Mouse (Mus musculus): ENCODE measurements at regions not wholly inside any gene's neighbourhood (a gene's known extent, or its start where the extent isn't known, plus 50 kb on each side); places are given as distances from the start of the nearest gene placed in this dataset.
"Not testable (repeated sequence)": the region's sequence is repeated elsewhere in the genome, so short reads cannot be mapped to it uniquely, and the experiment has no call there.

GRCm38 (mm10) chr10:34667203-34667602 is 184.0 kb downstream of the Frk start:
- Histone ChIP-seq H3K4me1 (replicated peaks; ENCODE audit: insufficient read depth, low read length) (no peaks in the 10 kb centered on the region), H3K9me3 (replicated peaks; ENCODE audit: low read length) (no peaks in the 10 kb centered on the region), H3K27ac (no peak overlapping the region), H3K9ac (ENCODE audit: low read depth, low read length) (no peak overlapping the region), H3K36me3 (ENCODE audit: insufficient read depth, low read length) (no peaks in the 10 kb centered on the region), H3K4me3 (replicated peaks; ENCODE audit: low read depth, low read length) (no peak overlapping the region), H3K27me3 (ENCODE audit: insufficient read depth, low read length) (no peaks in the 10 kb centered on the region), H3K4me2 (ENCODE audit: low read length) (no peak overlapping the region)
- WGBS: 69% methylated on average over 2 of the region's 2 CpGs
- no peak for ATAC-seq (replicated peaks; ENCODE audit: low FRiP score, low read depth)
- no peak for TF ChIP-seq CTCF (IDR thresholded peaks at IDR 0.05; ENCODE audit: low read depth)
- no peak for DNase-seq (ENCODE audit: low spot score)

GRCm38 (mm10) chr10:34667735-34668439 is 184.7 kb downstream of the Frk start:
- Histone ChIP-seq H3K4me2 (ENCODE audit: low read length) (no peak overlapping the region), H3K27me3 (ENCODE audit: insufficient read depth, low read length) (no peaks in the 10 kb centered on the region), H3K4me3 (replicated peaks; ENCODE audit: low read depth, low read length) (no peak overlapping the region), H3K4me1 (replicated peaks; ENCODE audit: insufficient read depth, low read length) (no peaks in the 10 kb centered on the region), H3K9me3 (replicated peaks; ENCODE audit: low read length) (no peaks in the 10 kb centered on the region), H3K9ac (ENCODE audit: low read depth, low read length) (no peak overlapping the region), H3K27ac (no peak overlapping the region), H3K36me3 (ENCODE audit: insufficient read depth, low read length) (no peaks in the 10 kb centered on the region)
- 53% methylated on average over 5 of the region's 5 CpGs for WGBS
- DNase-seq (ENCODE audit: low spot score) (no peak), ATAC-seq (replicated peaks; ENCODE audit: low FRiP score, low read depth) (no peak)
- no peak for TF ChIP-seq CTCF (IDR thresholded peaks at IDR 0.05; ENCODE audit: low read depth)

GRCm38 (mm10) chr10:34671791-34672190 is 188.6 kb downstream of the Frk start:
- WGBS: 89% methylated on average over 2 of the region's 2 CpGs
- no peak overlapping the region for H3K4me2 ChIP-seq (ENCODE audit: low read length)
- H3K9me3 ChIP-seq (replicated peaks; ENCODE audit: low read length): no peaks in the 10 kb centered on the region
- no peak overlapping the region for H3K4me3 ChIP-seq (replicated peaks; ENCODE audit: low read depth, low read length)
- no peak overlapping the region for H3K9ac ChIP-seq (ENCODE audit: low read depth, low read length)
- no peaks in the 10 kb centered on the region for H3K4me1 ChIP-seq (replicated peaks; ENCODE audit: insufficient read depth, low read length)
- no peak for TF ChIP-seq CTCF (IDR thresholded peaks at IDR 0.05; ENCODE audit: low read depth)
- ATAC-seq (replicated peaks; ENCODE audit: low FRiP score, low read depth) (no peak), DNase-seq (ENCODE audit: low spot score) (no peak)
- H3K36me3 ChIP-seq (ENCODE audit: insufficient read depth, low read length): no peaks in the 10 kb centered on the region
- H3K27me3 ChIP-seq (ENCODE audit: insufficient read depth, low read length): no peaks in the 10 kb centered on the region
- no peak overlapping the region for H3K27ac ChIP-seq

- H3K4me1 ChIP-seq (replicated peaks; ENCODE audit: insufficient read depth, low read length); ATAC-seq (replicated peaks; ENCODE audit: low FRiP score, low read depth); H3K4me3 ChIP-seq (replicated peaks; ENCODE audit: low read depth, low read length); H3K9ac ChIP-seq (ENCODE audit: low read depth, low read length); H3K36me3 ChIP-seq (ENCODE audit: insufficient read depth, low read length); H3K9me3 ChIP-seq (replicated peaks; ENCODE audit: low read length); H3K27me3 ChIP-seq (ENCODE audit: insufficient read depth, low read length); H3K27ac ChIP-seq; DNase-seq (ENCODE audit: low spot score); H3K4me2 ChIP-seq (ENCODE audit: low read length): not testable (repeated sequence)
- 81% methylated on average over 9 of the region's 9 CpGs for whole genome bisulfite sequencing
Observed at GRCm38 (mm10) chr10:34699414-34699813, 216.2 kb downstream of the Frk start.

- no peak for TF ChIP-seq CTCF (IDR thresholded peaks at IDR 0.05; ENCODE audit: low read depth)
- WGBS: 84% methylated on average over 1 of the region's 1 CpGs
- Histone ChIP-seq H3K27ac (no peak overlapping the region), H3K9ac (ENCODE audit: low read depth, low read length) (no peak overlapping the region), H3K4me2 (ENCODE audit: low read length) (no peak overlapping the region), H3K27me3 (ENCODE audit: insufficient read depth, low read length) (no peaks in the 10 kb centered on the region), H3K4me1 (replicated peaks; ENCODE audit: insufficient read depth, low read length) (no peaks in the 10 kb centered on the region), H3K9me3 (replicated peaks; ENCODE audit: low read length) (no peaks in the 10 kb centered on the region), H3K36me3 (ENCODE audit: insufficient read depth, low read length) (no peaks in the 10 kb centered on the region), H3K4me3 (replicated peaks; ENCODE audit: low read depth, low read length) (no peak overlapping the region)
- ATAC-seq (replicated peaks; ENCODE audit: low FRiP score, low read depth) (no peak), DNase-seq (ENCODE audit: low spot score) (no peak)
Observed at GRCm38 (mm10) chr10:34701956-34702355, 218.8 kb downstream of the Frk start.

- WGBS: 93% methylated on average over 12 of the region's 12 CpGs
- no peak for TF ChIP-seq CTCF (IDR thresholded peaks at IDR 0.05; ENCODE audit: low read depth)
Observed at GRCm38 (mm10) chr10:34705416-34705815, 222.2 kb downstream of the Frk start.

GRCm38 (mm10) chr10:34731249-34731648 is 248.1 kb downstream of the Frk start:
- DNase-seq (ENCODE audit: low spot score): no peak
- WGBS: 55% methylated on average over 2 of the region's 2 CpGs
- H3K4me2 ChIP-seq (ENCODE audit: low read length): no peak overlapping the region
- H3K4me3 ChIP-seq (replicated peaks; ENCODE audit: low read depth, low read length): no peak overlapping the region
- H3K27ac ChIP-seq: no peak overlapping the region
- no peak overlapping the region for H3K9ac ChIP-seq (ENCODE audit: low read depth, low read length)
- no peaks in the 10 kb centered on the region for H3K9me3 ChIP-seq (replicated peaks; ENCODE audit: low read length)
- TF ChIP-seq CTCF (IDR thresholded peaks at IDR 0.05; ENCODE audit: low read depth): no peak
- ATAC-seq (replicated peaks; ENCODE audit: low FRiP score, low read depth): no peak
- H3K36me3 ChIP-seq (ENCODE audit: insufficient read depth, low read length): no peaks in the 10 kb centered on the region
- no peaks in the 10 kb centered on the region for H3K4me1 ChIP-seq (replicated peaks; ENCODE audit: insufficient read depth, low read length)
- H3K27me3 ChIP-seq (ENCODE audit: insufficient read depth, low read length): no peaks in the 10 kb centered on the region

More at GRCm38 (mm10) chr10:34705416-34705815, 222.2 kb downstream of the Frk start:
- no peak overlapping the region for H3K9ac ChIP-seq (ENCODE audit: low read depth, low read length)
- DNase-seq (ENCODE audit: low spot score) (no peak), ATAC-seq (replicated peaks; ENCODE audit: low FRiP score, low read depth) (no peak)
- no peak overlapping the region for H3K4me2 ChIP-seq (ENCODE audit: low read length)
- H3K36me3 ChIP-seq (ENCODE audit: insufficient read depth, low read length): no peaks in the 10 kb centered on the region
- no peak overlapping the region for H3K4me3 ChIP-seq (replicated peaks; ENCODE audit: low read depth, low read length)
- H3K27ac ChIP-seq: no peak overlapping the region
- H3K9me3 ChIP-seq (replicated peaks; ENCODE audit: low read length): no peaks in the 10 kb centered on the region
- H3K27me3 ChIP-seq (ENCODE audit: insufficient read depth, low read length): no peaks in the 10 kb centered on the region
- H3K4me1 ChIP-seq (replicated peaks; ENCODE audit: insufficient read depth, low read length): no peaks in the 10 kb centered on the region
